Mouse (Mus musculus) forebrain, postnatal 0 days (tissue): Measurements from ENCODE around the gene Plekhj1. TPM values are rescaled to one million over a fixed set of nuclear protein-coding genes. Genes with fewer than 3 reads are reported as not detected.
A peak's percentile ranks its signal among the peaks of the same experiment; 100 is the strongest.

Source experiments
- ATAC-seq: fragments of 200-750 bp; cut with Nextera tagmentation; 2 replicates; pipeline ENCODE4 v1.8.0; 2017; ENCODE audit warnings: mild to moderate bottlenecking, moderate library complexity
- DNase-seq: peaks from one replicate; pipeline ENCODE4 v3.0.0-alpha.2; 2015
- H3K27ac ChIP-seq: fragments of 300-500 bp; sonication (generic); 2 replicates; pipeline ENCODE4 v1.5.1; 2014; ENCODE audit warnings: low read depth, mild to moderate bottlenecking, antibody characterized with exemption, low read length, moderate library complexity, mixed read lengths
- H3K27me3 ChIP-seq: fragments of 300-500 bp; sonication (generic); 2 replicates; pipeline ENCODE4 v1.6.1; 2014; ENCODE audit warnings: mild to moderate bottlenecking, low read length, mixed read lengths; ENCODE audit not compliant: insufficient read depth
- H3K36me3 ChIP-seq: fragments of 300-500 bp; sonication (generic); 2 replicates; pipeline ENCODE4 v1.6.1; 2014; ENCODE audit warnings: mild to moderate bottlenecking, moderate library complexity; ENCODE audit not compliant: insufficient read depth
- H3K4me1 ChIP-seq: fragments of 300-500 bp; sonication (generic); 2 replicates; pipeline ENCODE4 v1.6.1; 2014; ENCODE audit warnings: antibody characterized with exemption; ENCODE audit not compliant: insufficient read depth
- H3K4me2 ChIP-seq: fragments of 300-500 bp; sonication (generic); 2 replicates; pipeline ENCODE4 v1.6.1; 2014; ENCODE audit warnings: low read depth, mild to moderate bottlenecking, moderate library complexity
- H3K4me3 ChIP-seq: fragments of 300-500 bp; sonication (generic); 2 replicates; pipeline ENCODE4 v1.5.1; 2014; ENCODE audit warnings: low read depth, low read length, mixed read lengths
- H3K9ac ChIP-seq: fragments of 300-500 bp; sonication (generic); 2 replicates; pipeline ENCODE4 v1.6.1; 2014; ENCODE audit warnings: mild to moderate bottlenecking
- H3K9me3 ChIP-seq: fragments of 300-500 bp; sonication (generic); 2 replicates; pipeline ENCODE4 v1.6.1; 2016; ENCODE audit warnings: low read length
- CTCF ChIP-seq: sonication (generic); IDR thresholded peaks from 2 replicates; pipeline ENCODE4 v1.5.1; 2016; ENCODE audit warnings: antibody characterized with exemption, control low read depth, low read depth
- WGBS: fragments of 180-500 bp; shearing (Covaris S2); extraction: QIAGEN DNeasy Blood & Tissue Kit; methylation state at CpG from one replicate; pipeline ENCODE4 v1.1.7; 2014; 5-methylcytosine and 5-hydroxymethylcytosine counted together
- polyA plus RNA-seq: library from polyadenylated mRNA; unstranded; fragments of >200 nt; fragmentation: Nextera tagmentation; extraction: Ambion mirVana; gene quantifications from 2 replicates; pipeline ENCODE4 v1.2.1, GENCODE M21; 2015
- total RNA-seq: library from RNA; depleted of rRNA; stranded (reverse); fragments of >200 nt; gene quantifications from 2 replicates; pipeline ENCODE4 v1.2.3, GENCODE M21; 2014; rRNA removed

Plekhj1 gene
- total RNA-seq (81.1 and 89.0 TPM in 2 replicates), polyA plus RNA-seq (96.8 and 107 TPM in 2 replicates)

GRCm38 (mm10) chr10:80798150-80799006 is at the start of gene Plekhj1, which contains the start of gene Sf3a2:
Plekhj1 (minus strand) TSS chr10:80798626.
Sf3a2 (plus strand) TSS chr10:80798198.
- DNase-seq = peak; percentile 99
- ATAC-seq = peak; percentile 96
- WGBS = 2% methylated on average over 100 of the region's 104 CpGs
- Histone ChIP-seq H3K9me3 (no peaks in the 10 kb centered on the region), H3K4me2 (peak within 1 kb of the TSS; percentile 88), H3K9ac (peak within 1 kb of the TSS; percentile 96), H3K4me3 (peak within 1 kb of the TSS; percentile 88), H3K4me1 (peaks cover 14% of the 10 kb centered on the region), H3K27ac (peak within 1 kb of the TSS; percentile 98), H3K27me3 (no peaks in the 10 kb centered on the region), H3K36me3 (peaks cover 54% of the 10 kb centered on the region)
- no peak; the same call in none of the 2 replicates for TF ChIP-seq CTCF

GRCm38 (mm10) chr10:80845732-80846131 is 47.3 kb upstream of the Plekhj1 start:
- Histone ChIP-seq H3K36me3 (peaks cover 12% of the 10 kb centered on the region; the same call in 1 of the 2 replicates), H3K9me3 (no peaks in the 10 kb centered on the region), H3K4me1 (0 out of 2 replicates have a peak, but pooled peaks cover 3% of the 10 kb centered on the region), H3K27ac (no peak overlapping the region), H3K9ac (no peak overlapping the region), H3K4me2 (no peak overlapping the region), H3K27me3 (no peaks in the 10 kb centered on the region), H3K4me3 (no peak overlapping the region)
- ATAC-seq (no peak), DNase-seq (no peak)
- no peak for TF ChIP-seq CTCF
- 73% methylated on average over 12 of the region's 12 CpGs for WGBS

- no peak overlapping the region for H3K4me3 ChIP-seq
- H3K27ac ChIP-seq = no peak overlapping the region
- no peak for TF ChIP-seq CTCF
- no peak for ATAC-seq
- no peak overlapping the region for H3K9ac ChIP-seq
- WGBS = 56% methylated on average over 8 of the region's 8 CpGs
- H3K4me2 ChIP-seq = no peak overlapping the region
- no peak for DNase-seq
- peaks cover 9% of the 10 kb centered on the region; the same call in 1 of the 2 replicates for H3K36me3 ChIP-seq
- no peaks in the 10 kb centered on the region for H3K9me3 ChIP-seq
- H3K4me1 ChIP-seq = 0 out of 2 replicates have a peak, but pooled peaks cover 3% of the 10 kb centered on the region
- H3K27me3 ChIP-seq = no peaks in the 10 kb centered on the region
Measured at GRCm38 (mm10) chr10:80845055-80845693, 46.7 kb upstream of the Plekhj1 start.

- H3K9ac ChIP-seq = peak within 1 kb of the TSS; percentile 64
- H3K4me2 ChIP-seq = peak within 1 kb of the TSS; percentile 74
- H3K9me3 ChIP-seq = no peaks in the 10 kb centered on the region
- 0 out of 2 replicates have a peak, but pooled peaks cover 3% of the 10 kb centered on the region for H3K4me1 ChIP-seq
- ATAC-seq = peak; percentile 86
- 6% methylated on average over 40 of the region's 51 CpGs for WGBS
- 0 out of 2 replicates have a peak, but pooled peaks cover under 1% of the 10 kb centered on the region for H3K36me3 ChIP-seq
- TF ChIP-seq CTCF = no peak
- peak within 1 kb of the TSS; percentile 67 for H3K4me3 ChIP-seq
- H3K27me3 ChIP-seq = no peaks in the 10 kb centered on the region
- no peak within 1 kb of the TSS for H3K27ac ChIP-seq
- DNase-seq = peak; percentile 87
Measured at GRCm38 (mm10) chr10:80843931-80844547, 45.6 kb upstream of the Plekhj1 start, which contains the start of gene Lingo3. Lingo3 (minus strand) TSS chr10:80844039.

- Histone ChIP-seq H3K9ac (peak overlapping the region; percentile 64), H3K36me3 (no peaks in the 10 kb centered on the region), H3K4me3 (peak overlapping the region; percentile 67), H3K4me1 (0 out of 2 replicates have a peak, but pooled peaks cover 3% of the 10 kb centered on the region), H3K27ac (no peak overlapping the region), H3K9me3 (no peaks in the 10 kb centered on the region), H3K27me3 (no peaks in the 10 kb centered on the region), H3K4me2 (peak overlapping the region; percentile 74)
- TF ChIP-seq CTCF = no peak
- ATAC-seq = peak; percentile 53
- no peak for DNase-seq
- 8% methylated on average over 28 of the region's 32 CpGs for WGBS
Measured at GRCm38 (mm10) chr10:80843087-80843930, 44.9 kb upstream of the Plekhj1 start.

GRCm38 (mm10) chr10:80842334-80842733 is 43.9 kb upstream of the Plekhj1 start:
- Histone ChIP-seq H3K9me3 (no peaks in the 10 kb centered on the region), H3K36me3 (no peaks in the 10 kb centered on the region), H3K9ac (no peak overlapping the region), H3K4me2 (no peak overlapping the region), H3K27me3 (no peaks in the 10 kb centered on the region), H3K4me1 (0 out of 2 replicates have a peak, but pooled peaks cover 3% of the 10 kb centered on the region), H3K4me3 (no peak overlapping the region), H3K27ac (no peak overlapping the region)
- DNase-seq = no peak
- TF ChIP-seq CTCF = no peak
- 84% methylated on average over 15 of the region's 15 CpGs for WGBS
- no peak for ATAC-seq
